Mouse (Mus musculus) bone marrow macrophage, adult 2 months (primary cell): ENCODE results near the gene Gcgr.

ENCODE experiments used
- CTCF ChIP-seq: IDR thresholded peaks from 2 replicates; pipeline ENCODE4 v1.5.1; 2012; ENCODE audit warnings: low read depth, mild to moderate bottlenecking, low read length, moderate library complexity
- POLR2A ChIP-seq: IDR thresholded peaks from 2 replicates; pipeline ENCODE4 v1.6.1; 2012; ENCODE audit warnings: mild to moderate bottlenecking, low read depth, low read length, borderline replicate concordance

GRCm38 (mm10) chr11:120568324-120568723, 37.8 kb downstream of the Gcgr start:
- TF ChIP-seq CTCF (no peak), POLR2A (no peak)
